Comparison of ENCODE assay signal across 8 mouse cellular contexts in genomic region chr9:21926784-21927183, GRCm38 (mm10). TPM values are rescaled to one million over a fixed set of nuclear protein-coding genes. Genes with fewer than 3 reads are reported as not detected.
DNase-seq lines count a peak whose midpoint lies in the region; ATAC-seq and TF ChIP-seq lines count a peak whose summit lies in the region.

No protein-coding gene starts in this region.

- WGBS in forebrain, postnatal 0 days, result 0% methylated on average over 6 of the region's 6 CpGs
- 4% methylated on average over 6 of the region's 6 CpGs for WGBS in liver, embryonic 15.5 days (ENCODE audit: insufficient replicate concordance)

- peak overlapping the region; percentile 54 for H3K4me2 ChIP-seq in forebrain, postnatal 0 days (ENCODE audit: low read depth)
- peak overlapping the region; percentile 60 for H3K4me2 ChIP-seq in liver, embryonic 15.5 days

- peak overlapping the region; percentile 87 for H3K4me3 ChIP-seq in E14TG2a.4 (replicated peaks; ENCODE audit: low read length)
- peak overlapping the region; percentile 54 for H3K4me3 ChIP-seq in forebrain, postnatal 0 days (ENCODE audit: low read depth, low read length)
- peak overlapping the region; percentile 48 for H3K4me3 ChIP-seq in liver, embryonic 15.5 days (replicated peaks)

- H3K4me1 ChIP-seq in E14TG2a.4 (replicated peaks; ENCODE audit: low read depth, low read length), result peaks cover 58% of the 10 kb centered on the region
- peaks cover 10% of the 10 kb centered on the region; the same call in 1 of the 2 replicates for H3K4me1 ChIP-seq in forebrain, postnatal 0 days (ENCODE audit: insufficient read depth)
- H3K4me1 ChIP-seq in liver, embryonic 15.5 days (replicated peaks), result peaks cover 43% of the 10 kb centered on the region

- peak overlapping the region; percentile 63 for H3K9ac ChIP-seq in forebrain, postnatal 0 days
- peak overlapping the region; percentile 4; the same call in 1 of the 2 replicates for H3K9ac ChIP-seq in liver, embryonic 15.5 days

- peaks cover 41% of the 10 kb centered on the region for H3K36me3 ChIP-seq in E14TG2a.4 (ENCODE audit: insufficient read depth, low read length)
- 0 out of 2 replicates have a peak, but pooled peaks cover 3% of the 10 kb centered on the region for H3K36me3 ChIP-seq in forebrain, postnatal 0 days (ENCODE audit: insufficient read depth)
- peaks cover 6% of the 10 kb centered on the region for H3K36me3 ChIP-seq in liver, embryonic 15.5 days (replicated peaks)
- H3K36me3 ChIP-seq in splenic B cell, adult 2 months (ENCODE audit: control insufficient read depth, insufficient read depth, low read length, poor library complexity, severe bottlenecking), result no peaks in the 10 kb centered on the region

- no peaks in the 10 kb centered on the region for H3K9me3 ChIP-seq in E14TG2a.4 (ENCODE audit: low read length)
- H3K9me3 ChIP-seq in forebrain, postnatal 0 days (ENCODE audit: low read length), result no peaks in the 10 kb centered on the region
- no peaks in the 10 kb centered on the region for H3K9me3 ChIP-seq in liver, embryonic 15.5 days (replicated peaks)

- peak; percentile 15; the same call in 1 of the 2 replicates for ATAC-seq in forebrain, postnatal 0 days
- no peak for ATAC-seq in liver, embryonic 15.5 days (ENCODE audit: insufficient read depth)

- H3K27ac ChIP-seq in forebrain, postnatal 0 days (ENCODE audit: low read depth, low read length), result peak overlapping the region; percentile 64
- H3K27ac ChIP-seq in liver, embryonic 15.5 days (replicated peaks), result peak overlapping the region; percentile 31

- DNase-seq in A20 (ENCODE audit: low read depth, low spot score), result peak; percentile 33
- DNase-seq in forebrain, postnatal 0 days, result no peak
- peak; percentile 20 for DNase-seq in splenic B cell, adult 2 months (ENCODE audit: low read depth, low spot score)
- no peak for DNase-seq in adrenal gland, adult 8-10 months
- DNase-seq in layer of hippocampus, adult 11-12 months (ENCODE audit: low spot score), result no peak
- DNase-seq in gastrocnemius, adult 8-10 months (ENCODE audit: low spot score in 2 of 2), result no peak

- TF ChIP-seq CTCF in E14TG2a.4 (conservative IDR thresholded peaks at IDR 0.05; ENCODE audit: low read length), result no peak
- no peak for TF ChIP-seq CTCF in forebrain, postnatal 0 days (IDR thresholded peaks at IDR 0.05; ENCODE audit: low read depth)

- H3K27me3 ChIP-seq in E14TG2a.4 (ENCODE audit: insufficient read depth, low read length), result no peaks in the 10 kb centered on the region
- H3K27me3 ChIP-seq in forebrain, postnatal 0 days (ENCODE audit: insufficient read depth, low read length), result no peaks in the 10 kb centered on the region
- no peaks in the 10 kb centered on the region for H3K27me3 ChIP-seq in liver, embryonic 15.5 days
- no peaks in the 10 kb centered on the region for H3K27me3 ChIP-seq in splenic B cell, adult 2 months (ENCODE audit: control insufficient read depth, insufficient read depth, low read length, poor library complexity, severe bottlenecking)

RNA-seq across cellular contexts. Expression of gene Ccdc159, which starts 0.5 kb away (rescaled TPM):
- 8.6 and 13.6 TPM in 2 replicates for total RNA-seq in forebrain, postnatal 0 days (2014; rRNA removed)
- polyA plus RNA-seq in forebrain, postnatal 0 days (2015; fragmentation: Nextera tagmentation; extraction: Ambion mirVana), result 3.5 and 4.1 TPM in 2 replicates
- polyA plus RNA-seq in liver, embryonic 15.5 days (2015; fragmentation: Nextera tagmentation; extraction: Ambion mirVana), result 0.99 and 1.5 TPM in 2 replicates
- total RNA-seq in adrenal gland, adult 8-10 months (2022), result 10 to 100 TPM in 3 of 4 experiments, 1 to 10 TPM in 1; 8.6 to 27.3 (median 17.7) TPM
- total RNA-seq in gastrocnemius, adult 8-10 months (2022), result under 1 TPM in 1 of 4 experiments, not detected in 3; 0.38 TPM

RNA-seq across cellular contexts. Expression of gene Tmem205, which starts 0.6 kb away (rescaled TPM):
- 42.0 and 47.1 TPM in 2 replicates for total RNA-seq in forebrain, postnatal 0 days (2014; rRNA removed)
- 52.8 and 65.9 TPM in 2 replicates for polyA plus RNA-seq in forebrain, postnatal 0 days (2015; fragmentation: Nextera tagmentation; extraction: Ambion mirVana)
- polyA plus RNA-seq in liver, embryonic 15.5 days (2015; fragmentation: Nextera tagmentation; extraction: Ambion mirVana), result 137 and 160 TPM in 2 replicates
- total RNA-seq in adrenal gland, adult 8-10 months (2022), result 100 to 1,000 TPM; 375 to 588 (median 495) TPM
- total RNA-seq in gastrocnemius, adult 8-10 months (2022), result 10 to 100 TPM; 11.1 to 13.9 (median 13.1) TPM

RNA-seq across cellular contexts. Expression of gene Rab3d, which starts 8.8 kb away (rescaled TPM):
- total RNA-seq in forebrain, postnatal 0 days (2014; rRNA removed), result 23.7 and 26.7 TPM in 2 replicates
- 23.0 and 28.7 TPM in 2 replicates for polyA plus RNA-seq in forebrain, postnatal 0 days (2015; fragmentation: Nextera tagmentation; extraction: Ambion mirVana)
- polyA plus RNA-seq in liver, embryonic 15.5 days (2015; fragmentation: Nextera tagmentation; extraction: Ambion mirVana), result 12.0 and 13.1 TPM in 2 replicates
- total RNA-seq in adrenal gland, adult 8-10 months (2022), result 10 to 100 TPM; 43.1 to 64.6 (median 48.1) TPM
- total RNA-seq in gastrocnemius, adult 8-10 months (2022), result 1 to 10 TPM; 2.3 to 6.0 (median 2.9) TPM

RNA-seq across cellular contexts. Expression of gene Plppr2, which starts 10.0 kb away (rescaled TPM):
- total RNA-seq in forebrain, postnatal 0 days (2014; rRNA removed), result 97.9 and 108 TPM in 2 replicates
- 122 and 144 TPM in 2 replicates for polyA plus RNA-seq in forebrain, postnatal 0 days (2015; fragmentation: Nextera tagmentation; extraction: Ambion mirVana)
- 1.2 and 1.5 TPM in 2 replicates for polyA plus RNA-seq in liver, embryonic 15.5 days (2015; fragmentation: Nextera tagmentation; extraction: Ambion mirVana)
- 10 to 100 TPM; 19.6 to 44.0 (median 32.1) TPM for total RNA-seq in adrenal gland, adult 8-10 months (2022)
- total RNA-seq in gastrocnemius, adult 8-10 months (2022), result 1 to 10 TPM in 1 of 4 experiments, under 1 TPM in 3; 0.36 to 1.1 (median 0.60) TPM

RNA-seq across cellular contexts. Expression of gene Swsap1, which starts 28.8 kb away (rescaled TPM):
- 28.2 and 37.7 TPM in 2 replicates for total RNA-seq in forebrain, postnatal 0 days (2014; rRNA removed)
- 7.0 and 7.3 TPM in 2 replicates for polyA plus RNA-seq in forebrain, postnatal 0 days (2015; fragmentation: Nextera tagmentation; extraction: Ambion mirVana)
- polyA plus RNA-seq in liver, embryonic 15.5 days (2015; fragmentation: Nextera tagmentation; extraction: Ambion mirVana), result 2.2 and 2.5 TPM in 2 replicates
- total RNA-seq in adrenal gland, adult 8-10 months (2022), result 10 to 100 TPM; 17.5 to 22.5 (median 20.0) TPM
- 1 to 10 TPM; 2.4 to 3.0 (median 2.7) TPM for total RNA-seq in gastrocnemius, adult 8-10 months (2022)

Comparison
In these comparisons a context has a peak if more than half of its experiments do, and no peak if none do; other contexts are left out.
1. DNase-seq: peak in A20 (single experiment) and splenic B cell, adult 2 months (single experiment); none in forebrain, postnatal 0 days (single experiment), adrenal gland, adult 8-10 months (single experiment), layer of hippocampus, adult 11-12 months (single experiment) and gastrocnemius, adult 8-10 months (0 of 2).
2. Peak in every context shown above with its lines, with median percentiles within 50 percentile points of each other: H3K4me3 ChIP-seq.